Mouse (Mus musculus) midbrain, embryonic 14.5 days (tissue): ENCODE measurements around the gene Dot1l. TPM values are rescaled to one million over a fixed set of nuclear protein-coding genes. Genes with fewer than 3 reads are reported as not detected.

Experiments used
- ATAC-seq: fragments of 200-750 bp; cut with Nextera tagmentation; 2 replicates; pipeline ENCODE4 v1.8.0; 2017; ENCODE audit warnings: moderate number of reproducible peaks, moderate library complexity; ENCODE audit not compliant: low FRiP score, low TSS enrichment
- DNase-seq: peaks from one replicate; pipeline ENCODE4 v3.0.0-alpha.2; 2015
- H3K27ac ChIP-seq: fragments of 300-500 bp; sonication (generic); replicated peaks from 2 replicates; pipeline ENCODE4 v1.5.1; 2014; ENCODE audit warnings: mild to moderate bottlenecking, low read depth, low read length, moderate library complexity
- H3K27me3 ChIP-seq: fragments of 300-500 bp; sonication (generic); 2 replicates; pipeline ENCODE4 v1.6.1; 2014; ENCODE audit warnings: low read length, control low read depth, mixed read lengths; ENCODE audit not compliant: control insufficient read depth, insufficient read depth
- H3K36me3 ChIP-seq: fragments of 300-500 bp; sonication (generic); 2 replicates; pipeline ENCODE4 v1.6.1; 2014; ENCODE audit warnings: low read length, control low read depth; ENCODE audit not compliant: control insufficient read depth, insufficient read depth
- H3K4me1 ChIP-seq: fragments of 300-500 bp; sonication (generic); 2 replicates; pipeline ENCODE4 v1.6.1; 2014; ENCODE audit warnings: mild to moderate bottlenecking, antibody characterized with exemption, low read length, control low read depth; ENCODE audit not compliant: control insufficient read depth, insufficient read depth
- H3K4me2 ChIP-seq: fragments of 300-500 bp; sonication (generic); 2 replicates; pipeline ENCODE4 v1.6.1; 2014; ENCODE audit warnings: mild to moderate bottlenecking, low read length, moderate library complexity
- H3K4me3 ChIP-seq: fragments of 300-500 bp; sonication (generic); replicated peaks from 2 replicates; pipeline ENCODE4 v1.5.1; 2014; ENCODE audit warnings: low read depth, low read length
- H3K9ac ChIP-seq: fragments of 300-500 bp; sonication (generic); replicated peaks from 2 replicates; pipeline ENCODE4 v1.6.1; 2014; ENCODE audit warnings: mild to moderate bottlenecking, low read length, moderate library complexity
- H3K9me3 ChIP-seq: fragments of 300-500 bp; sonication (generic); 2 replicates; pipeline ENCODE4 v1.6.1; 2016; ENCODE audit warnings: low read length, control low read depth, mixed read lengths; ENCODE audit not compliant: control insufficient read depth
- WGBS: fragments of 180-500 bp; shearing (Covaris S2); extraction: QIAGEN DNeasy Blood & Tissue Kit; methylation state at CpG from one replicate; pipeline ENCODE4 v1.1.7; 2014; 5-methylcytosine and 5-hydroxymethylcytosine counted together
- microRNA counts: library from miRNA; unstranded; fragments of <30 nt; microRNA quantifications from one replicate; lab custom pipeline; 2016
- microRNA-seq: library from miRNA; unstranded; fragments of <30 nt; microRNA quantifications from one replicate; pipeline ENCODE4, GENCODE M21; 2016
- polyA plus RNA-seq: library from polyadenylated mRNA; unstranded; fragments of >200 nt; fragmentation: Nextera tagmentation; extraction: Ambion mirVana; gene quantifications from 2 replicates; pipeline ENCODE4 v1.2.1, GENCODE M21; 2014

The Dot1l gene
- polyA plus RNA-seq, 1 experiment from 2014 or later = 27.9 TPM

GRCm38 (mm10) chr10:80843931-80844547 lies 89.0 kb downstream of the Dot1l start, which contains the start of gene Lingo3:
Lingo3 (minus strand) TSS chr10:80844039.
- WGBS = 4% methylated on average over 50 of the region's 51 CpGs
- H3K9me3 ChIP-seq = no peaks in the 10 kb centered on the region
- H3K4me3 ChIP-seq = peak within 1 kb of the TSS; percentile 48
- H3K27me3 ChIP-seq = peaks cover 30% of the 10 kb centered on the region
- DNase-seq (peak; percentile 79), ATAC-seq (peak; percentile 11; the same call in 1 of the 2 replicates)
- H3K4me2 ChIP-seq = peak within 1 kb of the TSS; percentile 73
- no peak within 1 kb of the TSS for H3K27ac ChIP-seq
- no peaks in the 10 kb centered on the region for H3K36me3 ChIP-seq
- peak within 1 kb of the TSS; percentile 56 for H3K9ac ChIP-seq
- H3K4me1 ChIP-seq = 0 out of 2 replicates have a peak, but pooled peaks cover 6% of the 10 kb centered on the region

MicroRNA genes within 50 kb of the gene (microRNA counts, 519-probe panel; counts per million panel counts)
- microRNA mmu-miR-1982 (lab: Ali Mortazavi, UCI) = not detected

Small RNA genes lying within 50 kb of the gene (microRNA-seq; reads per million reads assigned to microRNA genes)
- 5.6 reads per million, percentile 28 among the genes with 10 or more reads in this experiment for gene Mir1982

Other genes starting within 250 kb of the Dot1l start
- 0.76 and 0.78 TPM in 2 replicates for gene Atp8b3, start 216.1 kb upstream of the Dot1l start, polyA plus RNA-seq
- 31.7 and 34.2 TPM in 2 replicates for gene Rexo1, start 193.6 kb upstream of the Dot1l start, polyA plus RNA-seq
- 4.9 and 5.0 TPM in 2 replicates for gene Klf16, start 177.9 kb upstream of the Dot1l start, polyA plus RNA-seq
- 128 and 151 TPM in 2 replicates for gene Abhd17a, start 164.9 kb upstream of the Dot1l start, polyA plus RNA-seq
- 62.1 and 67.6 TPM in 2 replicates for gene Scamp4, start 152.3 kb upstream of the Dot1l start, polyA plus RNA-seq
- 4.9 and 5.0 TPM in 2 replicates for gene Adat3, start 152.3 kb upstream of the Dot1l start, polyA plus RNA-seq
- 2.5 and 2.6 TPM in 2 replicates for gene Gm49322, start 149.2 kb upstream of the Dot1l start, polyA plus RNA-seq
- 74.1 and 98.5 TPM in 2 replicates for gene Csnk1g2, start 132.4 kb upstream of the Dot1l start, polyA plus RNA-seq
- gene Btbd2, start 98.1 kb upstream of the Dot1l start, polyA plus RNA-seq = 80.1 and 88.8 TPM in 2 replicates
- 46.7 and 54.2 TPM in 2 replicates for gene Mknk2, start 77.1 kb upstream of the Dot1l start, polyA plus RNA-seq
- 45.2 and 47.3 TPM in 2 replicates for gene Mob3a, start 53.2 kb upstream of the Dot1l start, polyA plus RNA-seq
- gene Izumo4, start 53.0 kb upstream of the Dot1l start, polyA plus RNA-seq = 22.4 and 25.1 TPM in 2 replicates
- 106 and 116 TPM in 2 replicates for gene Ap3d1, start 12.9 kb upstream of the Dot1l start, polyA plus RNA-seq
- 57.2 and 75.1 TPM in 2 replicates for gene Sf3a2, start 43.0 kb downstream of the Dot1l start, polyA plus RNA-seq
- 107 and 116 TPM in 2 replicates for gene Plekhj1, start 43.4 kb downstream of the Dot1l start, polyA plus RNA-seq
- 0.12 TPM in 1 of 2 replicates, not detected in the other for gene Amh, start 50.0 kb downstream of the Dot1l start, polyA plus RNA-seq
- gene Jsrp1, start 58.3 kb downstream of the Dot1l start, polyA plus RNA-seq = 0.23 and 0.30 TPM in 2 replicates
- gene Oaz1, start 71.5 kb downstream of the Dot1l start, polyA plus RNA-seq = 1,218 and 1,334 TPM in 2 replicates
- 6.2 and 7.3 TPM in 2 replicates for gene Lingo3, start 88.8 kb downstream of the Dot1l start, polyA plus RNA-seq
- gene Lsm7, start 100.0 kb downstream of the Dot1l start, polyA plus RNA-seq = 256 and 328 TPM in 2 replicates
- 60.5 and 62.7 TPM in 2 replicates for gene Sppl2b, start 100.1 kb downstream of the Dot1l start, polyA plus RNA-seq
- 0.26 TPM in 1 of 2 replicates, not detected in the other for gene Tmprss9, start 116.6 kb downstream of the Dot1l start, polyA plus RNA-seq
- 331 and 393 TPM in 2 replicates for gene Timm13, start 145.8 kb downstream of the Dot1l start, polyA plus RNA-seq
- 13.9 and 20.0 TPM in 2 replicates for gene Lmnb2, start 163.0 kb downstream of the Dot1l start, polyA plus RNA-seq
- 4.3 and 8.0 TPM in 2 replicates for gene Gadd45b, start 174.9 kb downstream of the Dot1l start, polyA plus RNA-seq